Mouse (Mus musculus): ENCODE measurements around the gene Slc1a3. TPM values are rescaled to one million over a fixed set of nuclear protein-coding genes. Genes with fewer than 3 reads are reported as not detected.
A peak's percentile ranks its signal among the peaks of the same experiment; 100 is the strongest.

Slc1a3 gene
- total and polyA plus RNA-seq, 3 experiments, result 4.5 to 12.6 (median 6.5) TPM

GRCm38 (mm10) chr15:8634355-8634754 is 76.2 kb downstream of the Slc1a3 start:
- Histone ChIP-seq H3K36me3 (replicated peaks in 1 of 2; ENCODE audit: control insufficient read depth in 1 of 2, insufficient read depth in 1 of 2, low read length in 1 of 2) (peaks cover 16 to 19% of the 10 kb centered on the region in 2 experiments), H3K4me1 (ENCODE audit: control insufficient read depth in 1 of 2, insufficient read depth in 2 of 2) (peaks cover 0 to 8% of the 10 kb centered on the region in 2 experiments; a peak in 1 of 4 replicates), H3K4me3 (replicated peaks in 1 of 3; ENCODE audit: low read depth in 2 of 3, low read length in 2 of 3, poor library complexity in 1 of 3) (no peak overlapping the region), H3K9ac (ENCODE audit: insufficient read depth, low read depth) (no peak overlapping the region), H3K79me2 (replicated peaks; ENCODE audit: control insufficient read depth, extremely low read depth, insufficient read depth, poor library complexity, severe bottlenecking) (no peaks in the 10 kb centered on the region), H3K4me2 (ENCODE audit: insufficient read depth, low read depth, poor library complexity, severe bottlenecking) (no peak overlapping the region), H3K27ac (ENCODE audit: insufficient read depth, low read depth) (no peak overlapping the region), H3K27me3 (replicated peaks) (no peaks in the 10 kb centered on the region), H3K9me3 (replicated peaks; ENCODE audit: low read length) (no peaks in the 10 kb centered on the region)
- DNase-seq (ENCODE audit: extremely low read depth), result no peak
- in situ Hi-C loops (cut with MboI; ENCODE audit: low pct_ligation_motif_present, low pct_unique_long_range_greater_than_20kb, low sequenced_read_pairs) (loop anchor here (10.0 kb wide), 2 partner anchors 130 to 260 kb away; no protein-coding TSS in a partner anchor), dilution Hi-C loops (cut with MboI; ENCODE audit: extremely low pct_ligation_motif_present, extremely low pct_unique_long_range_greater_than_20kb, low sequenced_read_pairs) (no loop called here)
- TF ChIP-seq HCFC1 (IDR thresholded peaks at IDR 0.05; ENCODE audit: low read depth, low read length), result no peak
- TF ChIP-seq NRF1 (IDR thresholded peaks at IDR 0.05; ENCODE audit: low read depth, low read length), result no peak
- TF ChIP-seq MAFK (IDR thresholded peaks at IDR 0.05; ENCODE audit: insufficient replicate concordance, low read length), result no peak

DNA sequence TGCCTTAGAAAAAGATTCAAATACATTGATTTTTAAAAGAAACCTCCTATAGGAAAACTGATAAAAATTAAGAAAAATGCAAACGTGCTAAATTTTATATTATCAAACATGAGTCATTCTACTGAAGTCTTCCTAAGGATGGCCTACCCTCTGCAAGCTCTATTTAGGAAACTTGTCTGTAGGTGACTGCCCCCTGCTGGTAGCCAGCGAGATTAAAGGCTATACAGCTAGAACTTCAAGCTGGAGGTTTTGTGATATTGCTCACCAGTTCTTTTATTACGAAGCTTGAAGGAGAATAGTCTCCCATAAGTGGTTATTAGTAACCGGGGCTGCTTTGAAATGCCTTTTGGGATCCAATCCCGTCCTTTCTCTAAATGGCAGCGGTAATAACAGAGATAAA is 77.2 kb downstream of the Slc1a3 start:
- Histone ChIP-seq H3K27ac (ENCODE audit: insufficient read depth, low read depth) (no peak overlapping the region), H3K4me2 (ENCODE audit: insufficient read depth, low read depth, poor library complexity, severe bottlenecking) (no peak overlapping the region), H3K36me3 (replicated peaks in 1 of 2; ENCODE audit: control insufficient read depth in 1 of 2, insufficient read depth in 1 of 2, low read length in 1 of 2) (peaks cover 10 to 13% of the 10 kb centered on the region in 2 experiments), H3K27me3 (replicated peaks) (no peaks in the 10 kb centered on the region), H3K4me1 (ENCODE audit: control insufficient read depth in 1 of 2, insufficient read depth in 2 of 2) (peaks cover 0 to 11% of the 10 kb centered on the region in 2 experiments; a peak in 1 of 4 replicates), H3K4me3 (replicated peaks in 1 of 3; ENCODE audit: low read depth in 2 of 3, low read length in 2 of 3, poor library complexity in 1 of 3) (no peak overlapping the region), H3K9ac (ENCODE audit: insufficient read depth, low read depth) (no peak overlapping the region), H3K9me3 (replicated peaks; ENCODE audit: low read length) (no peaks in the 10 kb centered on the region), H3K79me2 (replicated peaks; ENCODE audit: control insufficient read depth, extremely low read depth, insufficient read depth, poor library complexity, severe bottlenecking) (no peaks in the 10 kb centered on the region)
- in situ Hi-C loops (cut with MboI; ENCODE audit: low pct_ligation_motif_present, low pct_unique_long_range_greater_than_20kb, low sequenced_read_pairs) (loop anchor here (10.0 kb wide), 2 partner anchors 131 to 261 kb away; no protein-coding TSS in a partner anchor), dilution Hi-C loops (cut with MboI; ENCODE audit: extremely low pct_ligation_motif_present, extremely low pct_unique_long_range_greater_than_20kb, low sequenced_read_pairs) (no loop called here)
- DNase-seq (ENCODE audit: extremely low read depth), result peak; percentile 72
- peak; percentile 81 to 89 for TF ChIP-seq CTCF (conservative IDR thresholded peaks at IDR 0.05 in 1 of 2, IDR thresholded peaks at IDR 0.05 in 1 of 2; ENCODE audit: low read depth in 2 of 2, low read length in 2 of 2)
- TF ChIP-seq CHD2 (IDR thresholded peaks at IDR 0.05; ENCODE audit: low read length), result no peak
- peak; percentile 50 for TF ChIP-seq SMC3 (IDR thresholded peaks at IDR 0.05; ENCODE audit: low read depth, low read length)
- 0 out of 2 replicates have a peak, but pooled peaks have one; percentile 14 for TF ChIP-seq EP300 (IDR thresholded peaks at IDR 0.05; ENCODE audit: low read length)
- TF ChIP-seq RAD21 (IDR thresholded peaks at IDR 0.05; ENCODE audit: low read depth, low read length), result peak; percentile 47

DNA sequence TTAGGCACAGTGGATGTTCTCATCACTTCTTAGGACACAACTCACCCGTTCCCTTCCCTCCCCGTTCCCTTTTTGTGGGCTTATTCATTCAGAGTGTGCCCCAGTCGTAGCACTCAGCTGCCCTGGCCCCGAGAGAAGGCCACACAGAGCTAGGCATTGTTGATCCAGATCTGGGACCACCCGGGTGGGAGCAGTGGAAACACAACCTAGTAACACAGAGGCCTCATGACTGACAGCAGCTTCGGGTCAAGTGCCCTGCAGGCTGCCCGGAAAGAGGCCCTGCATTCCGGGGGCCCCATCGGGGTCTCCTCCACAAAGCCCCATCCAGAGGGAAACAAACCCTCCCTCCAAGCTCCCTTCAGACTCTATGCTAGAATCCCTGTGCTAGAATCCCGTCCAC is 78.2 kb downstream of the Slc1a3 start:
- peaks cover 4 to 7% of the 10 kb centered on the region in 2 experiments for H3K36me3 ChIP-seq (replicated peaks in 1 of 2; ENCODE audit: control insufficient read depth in 1 of 2, insufficient read depth in 1 of 2, low read length in 1 of 2)
- no peak overlapping the region for H3K9ac ChIP-seq (ENCODE audit: insufficient read depth, low read depth)
- H3K27me3 ChIP-seq (replicated peaks), result no peaks in the 10 kb centered on the region
- TF ChIP-seq JUND (conservative IDR thresholded peaks at IDR 0.05; ENCODE audit: low read depth, low read length) (no peak), MXI1 (IDR thresholded peaks at IDR 0.05; ENCODE audit: low read depth, low read length) (no peak), E2F4 (IDR thresholded peaks at IDR 0.05; ENCODE audit: insufficient replicate concordance, low read depth, low read length) (no peak)
- no peak overlapping the region for H3K4me3 ChIP-seq (replicated peaks in 1 of 3; ENCODE audit: low read depth in 2 of 3, low read length in 2 of 3, poor library complexity in 1 of 3)
- no peak for DNase-seq (ENCODE audit: extremely low read depth)
- H3K9me3 ChIP-seq (replicated peaks; ENCODE audit: low read length), result no peaks in the 10 kb centered on the region
- no peaks in the 10 kb centered on the region for H3K79me2 ChIP-seq (replicated peaks; ENCODE audit: control insufficient read depth, extremely low read depth, insufficient read depth, poor library complexity, severe bottlenecking)
- dilution Hi-C loops (cut with MboI; ENCODE audit: extremely low pct_ligation_motif_present, extremely low pct_unique_long_range_greater_than_20kb, low sequenced_read_pairs), result no loop called here
- peaks cover 0 to 17% of the 10 kb centered on the region in 2 experiments; a peak in 2 of 4 replicates for H3K4me1 ChIP-seq (ENCODE audit: control insufficient read depth in 1 of 2, insufficient read depth in 2 of 2)
- no peak overlapping the region for H3K27ac ChIP-seq (ENCODE audit: insufficient read depth, low read depth)
- no peak overlapping the region for H3K4me2 ChIP-seq (ENCODE audit: insufficient read depth, low read depth, poor library complexity, severe bottlenecking)
- in situ Hi-C loops (cut with MboI; ENCODE audit: low pct_ligation_motif_present, low pct_unique_long_range_greater_than_20kb, low sequenced_read_pairs), result loop anchor here (10.0 kb wide), 2 partner anchors 132 to 262 kb away; no protein-coding TSS in a partner anchor
